Mouse (Mus musculus) heart, postnatal 4 days (tissue): ENCODE results near the gene Iqschfp. TPM values are rescaled to one million over a fixed set of nuclear protein-coding genes. Genes with fewer than 3 reads are reported as not detected.

ENCODE experiments used
- DNase-seq: peaks from one replicate; pipeline ENCODE4 v3.0.0; 2021
- total RNA-seq, 2 experiments: library from RNA; stranded (reverse); gene quantifications; 2 replicates each; pipeline ENCODE4 v1.2.3; 2021

The Iqschfp gene
- total RNA-seq, 2 experiments from 2014 or later: not detected

- peak; percentile 26 for DNase-seq
These were observed 718.0 kb downstream of the Iqschfp start for GRCm38 (mm10) chr3:68610011-68610410.

- no peak for DNase-seq
These were observed 718.7 kb downstream of the Iqschfp start for GRCm38 (mm10) chr3:68610598-68611261.

- DNase-seq: peak; percentile 12
These were observed 723.2 kb downstream of the Iqschfp start for GRCm38 (mm10) chr3:68615042-68615810.

GRCm38 (mm10) chr3:68616363-68616762, 724.3 kb downstream of the Iqschfp start:
- no peak for DNase-seq

- DNase-seq: no peak
These were observed 725.7 kb downstream of the Iqschfp start for GRCm38 (mm10) chr3:68617708-68618107.

GRCm38 (mm10) chr3:68619097-68619496, 727.1 kb downstream of the Iqschfp start:
- DNase-seq: no peak

GRCm38 (mm10) chr3:68621971-68622370, 729.9 kb downstream of the Iqschfp start:
- DNase-seq: no peak

- no peak for DNase-seq
These were observed 731.0 kb downstream of the Iqschfp start for GRCm38 (mm10) chr3:68623036-68623435.

- no peak for DNase-seq
These were observed 732.4 kb downstream of the Iqschfp start for GRCm38 (mm10) chr3:68624471-68624870.

GRCm38 (mm10) chr3:68630261-68630660, 738.2 kb downstream of the Iqschfp start:
- no peak for DNase-seq

- DNase-seq: no peak
These were observed 738.8 kb downstream of the Iqschfp start for GRCm38 (mm10) chr3:68630821-68631220.

GRCm38 (mm10) chr3:68632714-68633113, 740.7 kb downstream of the Iqschfp start:
- no peak for DNase-seq

- DNase-seq: no peak
These were observed 741.5 kb downstream of the Iqschfp start for GRCm38 (mm10) chr3:68633577-68633976.

- DNase-seq: no peak
These were observed 745.9 kb downstream of the Iqschfp start for GRCm38 (mm10) chr3:68637960-68638359.

GRCm38 (mm10) chr3:68638703-68639102, 746.7 kb downstream of the Iqschfp start:
- DNase-seq: no peak

GRCm38 (mm10) chr3:68642935-68643334, 750.9 kb downstream of the Iqschfp start:
- DNase-seq: no peak

GRCm38 (mm10) chr3:68646387-68647130, 754.5 kb downstream of the Iqschfp start:
- DNase-seq: peak; percentile 12

- DNase-seq: no peak
These were observed 755.2 kb downstream of the Iqschfp start for GRCm38 (mm10) chr3:68647282-68647681.

- no peak for DNase-seq
These were observed 758.2 kb downstream of the Iqschfp start for GRCm38 (mm10) chr3:68650251-68650650.

GRCm38 (mm10) chr3:68656607-68657352, 764.7 kb downstream of the Iqschfp start:
- no peak for DNase-seq

- DNase-seq: no peak
These were observed 765.7 kb downstream of the Iqschfp start for GRCm38 (mm10) chr3:68657589-68658245.

- no peak for DNase-seq
These were observed 768.0 kb downstream of the Iqschfp start for GRCm38 (mm10) chr3:68659996-68660395.
